In the genomic region with DNA sequence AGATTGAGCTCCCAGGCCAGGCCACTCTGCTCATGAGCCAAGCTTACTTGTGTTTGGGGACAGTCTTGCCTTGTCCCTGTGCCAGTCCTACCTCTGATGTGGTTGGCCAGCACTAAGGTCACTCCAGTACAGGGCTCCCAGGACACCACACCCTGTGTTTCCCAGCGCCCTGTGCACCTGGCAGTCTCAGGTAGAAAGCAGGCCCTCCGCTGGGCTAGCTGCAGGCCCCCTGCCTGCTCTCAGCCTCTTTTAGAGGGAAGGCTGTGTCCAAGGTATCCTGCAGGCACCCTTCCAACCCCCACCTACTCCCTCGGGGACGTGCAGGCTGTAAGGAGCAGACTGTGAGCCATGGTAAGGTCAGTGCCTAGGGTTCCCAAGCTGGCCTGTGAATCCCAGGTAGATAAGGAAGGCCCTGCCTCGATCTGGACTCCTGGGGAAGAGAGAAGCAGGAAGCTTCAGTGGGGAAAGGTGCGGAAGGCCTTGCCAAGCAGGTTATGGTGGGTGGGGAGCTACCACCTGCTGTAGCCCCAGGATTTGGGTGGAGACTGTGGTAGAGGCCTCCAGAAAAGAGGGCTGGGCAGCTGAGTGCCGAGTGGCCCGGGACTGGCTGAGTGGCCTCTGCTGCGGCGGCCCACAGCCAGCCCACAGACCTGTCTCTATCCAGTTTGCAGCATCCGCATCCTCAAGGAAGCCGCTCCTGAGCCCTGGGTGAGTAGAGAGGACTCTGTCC, we compare ENCODE assay signal across 16 mouse cellular contexts. TPM values are rescaled to one million over a fixed set of nuclear protein-coding genes. Genes with fewer than 3 reads are reported as not detected.
DNase-seq lines count a peak whose midpoint lies in the region; ATAC-seq lines count a peak whose summit lies in the region.
"Had no signal": no experiment of that assay in that cellular context is flagged by ENCODE, and none has a peak within 500 bp of the region (broad histone marks: within the 10 kb centered on the region; RNA-seq: fewer than 3 reads in every experiment).

No protein-coding gene starts in this region.

- H3K9me3 ChIP-seq in hindbrain, embryonic 10.5 days = no peaks in the 10 kb centered on the region
- H3K9me3 ChIP-seq in hindbrain, embryonic 16.5 days (ENCODE audit: control insufficient read depth, low read length) = no peaks in the 10 kb centered on the region
- no peaks in the 10 kb centered on the region for H3K9me3 ChIP-seq in stomach, embryonic 16.5 days (replicated peaks; ENCODE audit: control insufficient read depth, low read length)
- H3K9me3 ChIP-seq: forebrain, embryonic 13.5 days; hindbrain, embryonic 15.5 days; liver, embryonic 15.5 days; neural tube, embryonic 12.5 days had no signal

- no peaks in the 10 kb centered on the region for H3K27me3 ChIP-seq in hindbrain, embryonic 10.5 days (ENCODE audit: insufficient read depth, poor library complexity, severe bottlenecking)
- H3K27me3 ChIP-seq in hindbrain, embryonic 16.5 days (replicated peaks; ENCODE audit: control insufficient read depth, insufficient read depth, low read length) = no peaks in the 10 kb centered on the region
- H3K27me3 ChIP-seq in stomach, embryonic 16.5 days (ENCODE audit: control insufficient read depth, insufficient read depth, low read length) = no peaks in the 10 kb centered on the region
- H3K27me3 ChIP-seq: forebrain, embryonic 13.5 days; hindbrain, embryonic 15.5 days; liver, embryonic 15.5 days; neural tube, embryonic 12.5 days had no signal

- peak overlapping the region; percentile 41; the same call in 1 of the 2 replicates for H3K27ac ChIP-seq in hindbrain, embryonic 10.5 days
- no peak overlapping the region for H3K27ac ChIP-seq in hindbrain, embryonic 16.5 days (ENCODE audit: low read depth, low read length)
- H3K27ac ChIP-seq in stomach, embryonic 16.5 days (ENCODE audit: low read length) = peak overlapping the region; percentile 96
- H3K27ac ChIP-seq: forebrain, embryonic 13.5 days; hindbrain, embryonic 15.5 days; liver, embryonic 15.5 days; neural tube, embryonic 12.5 days had no signal

- WGBS in hindbrain, embryonic 10.5 days = 81% methylated on average over 12 of the region's 12 CpGs
- WGBS in hindbrain, embryonic 16.5 days = 84% methylated on average over 12 of the region's 12 CpGs
- 66% methylated on average over 12 of the region's 12 CpGs for WGBS in stomach, embryonic 16.5 days

- no peak overlapping the region for H3K4me3 ChIP-seq in hindbrain, embryonic 10.5 days
- no peak overlapping the region for H3K4me3 ChIP-seq in hindbrain, embryonic 16.5 days (ENCODE audit: low read length)
- H3K4me3 ChIP-seq in stomach, embryonic 16.5 days (replicated peaks; ENCODE audit: low read length) = peak overlapping the region; percentile 28
- H3K4me3 ChIP-seq: forebrain, embryonic 13.5 days; hindbrain, embryonic 15.5 days; liver, embryonic 15.5 days; neural tube, embryonic 12.5 days had no signal

- H3K9ac ChIP-seq in hindbrain, embryonic 16.5 days (ENCODE audit: low read depth, low read length) = no peak overlapping the region; the same call in 1 of the 2 replicates
- H3K9ac ChIP-seq in stomach, embryonic 16.5 days (ENCODE audit: low read length) = peak overlapping the region; percentile 40
- H3K9ac ChIP-seq: forebrain, embryonic 13.5 days; hindbrain, embryonic 15.5 days; liver, embryonic 15.5 days; neural tube, embryonic 12.5 days had no signal

- no peaks in the 10 kb centered on the region for H3K36me3 ChIP-seq in hindbrain, embryonic 10.5 days
- H3K36me3 ChIP-seq in hindbrain, embryonic 16.5 days (ENCODE audit: control insufficient read depth, insufficient read depth, low read length) = no peaks in the 10 kb centered on the region
- no peaks in the 10 kb centered on the region for H3K36me3 ChIP-seq in stomach, embryonic 16.5 days (ENCODE audit: control insufficient read depth, insufficient read depth, low read length)
- H3K36me3 ChIP-seq: hindbrain, embryonic 15.5 days; liver, embryonic 15.5 days; neural tube, embryonic 12.5 days had no signal

- no peak for ATAC-seq in hindbrain, embryonic 16.5 days
- peak; percentile 84 for ATAC-seq in stomach, embryonic 16.5 days (ENCODE audit: insufficient read depth, low FRiP score)
- ATAC-seq: forebrain, embryonic 13.5 days had no signal

- H3K4me2 ChIP-seq in hindbrain, embryonic 16.5 days (ENCODE audit: low read length) = no peak overlapping the region
- peak overlapping the region; percentile 41 for H3K4me2 ChIP-seq in stomach, embryonic 16.5 days (ENCODE audit: low read depth, low read length)
- H3K4me2 ChIP-seq: forebrain, embryonic 13.5 days; hindbrain, embryonic 15.5 days; liver, embryonic 15.5 days; neural tube, embryonic 12.5 days had no signal

- peaks cover 5% of the 10 kb centered on the region; the same call in 1 of the 2 replicates for H3K4me1 ChIP-seq in hindbrain, embryonic 10.5 days (replicated peaks)
- no peaks in the 10 kb centered on the region for H3K4me1 ChIP-seq in hindbrain, embryonic 16.5 days (ENCODE audit: control insufficient read depth, insufficient read depth, low read depth, low read length)
- peaks cover 6% of the 10 kb centered on the region for H3K4me1 ChIP-seq in stomach, embryonic 16.5 days (ENCODE audit: control insufficient read depth, insufficient read depth, low read length)
- H3K4me1 ChIP-seq: forebrain, embryonic 13.5 days; hindbrain, embryonic 15.5 days; neural tube, embryonic 12.5 days had no signal

- peak; percentile 51 for DNase-seq in adrenal gland, adult 2 months
- DNase-seq in adrenal gland, adult (ENCODE audit: inconsistent age in 2 of 2, low spot score in 1 of 2) = no peak
- no peak for DNase-seq in hindbrain, embryonic 10.5 days (ENCODE audit: low spot score)
- peak; percentile 41 for DNase-seq in lung, postnatal 36 days
- DNase-seq in lung, postnatal 4 days = no peak
- DNase-seq in gastrocnemius, postnatal 25 days = no peak
- DNase-seq: cerebellum, adult 8-10 months; gastrocnemius, postnatal 36 days; midbrain, embryonic 14.5 days; thymus, postnatal 25 days had no signal

RNA-seq across cellular contexts. Expression of a gene that starts 39.2 kb away (rescaled TPM):
- total RNA-seq in adrenal gland, adult 2 months (2021) = 10 to 100 TPM; 39.3 to 60.3 TPM
- 58.0 and 65.5 TPM in 2 replicates for polyA plus RNA-seq in adrenal gland, adult 2 months (2012; rRNA removed)
- polyA plus RNA-seq in hindbrain, embryonic 10.5 days (2016; fragmentation: Nextera tagmentation; extraction: Ambion mirVana) = 1.8 and 2.0 TPM in 2 replicates
- 1.1 TPM in 2 replicates for polyA plus RNA-seq in hindbrain, embryonic 16.5 days (2015; fragmentation: Nextera tagmentation; extraction: Ambion mirVana)
- polyA plus RNA-seq in stomach, embryonic 16.5 days (2015; fragmentation: Nextera tagmentation; extraction: Ambion mirVana) = 2.8 and 3.0 TPM in 2 replicates
- 10 to 100 TPM; 29.1 to 30.2 TPM for total RNA-seq in gastrocnemius, postnatal 25 days (2021)

RNA-seq across cellular contexts. Expression of a gene that starts 41.6 kb away (rescaled TPM):
- total RNA-seq in adrenal gland, adult 2 months (2021) = 10 to 100 TPM; 19.5 to 22.5 TPM
- 27.8 and 31.5 TPM in 2 replicates for polyA plus RNA-seq in adrenal gland, adult 2 months (2012; rRNA removed)
- polyA plus RNA-seq in hindbrain, embryonic 10.5 days (2016; fragmentation: Nextera tagmentation; extraction: Ambion mirVana) = 32.6 and 32.9 TPM in 2 replicates
- 25.0 and 25.7 TPM in 2 replicates for polyA plus RNA-seq in hindbrain, embryonic 16.5 days (2015; fragmentation: Nextera tagmentation; extraction: Ambion mirVana)
- polyA plus RNA-seq in stomach, embryonic 16.5 days (2015; fragmentation: Nextera tagmentation; extraction: Ambion mirVana) = 19.0 and 20.4 TPM in 2 replicates
- 10 to 100 TPM in 1 of 2 experiments, 1 to 10 TPM in 1; 9.2 to 11.6 TPM for total RNA-seq in gastrocnemius, postnatal 25 days (2021)

RNA-seq across cellular contexts. Expression of a gene that starts 56.6 kb away (rescaled TPM):
- 100 to 1,000 TPM; 826 to 935 TPM for total RNA-seq in adrenal gland, adult 2 months (2021)
- 2,217 and 2,897 TPM in 2 replicates for polyA plus RNA-seq in adrenal gland, adult 2 months (2012; rRNA removed)
- 439 and 483 TPM in 2 replicates for polyA plus RNA-seq in hindbrain, embryonic 10.5 days (2016; fragmentation: Nextera tagmentation; extraction: Ambion mirVana)
- polyA plus RNA-seq in hindbrain, embryonic 16.5 days (2015; fragmentation: Nextera tagmentation; extraction: Ambion mirVana) = 287 and 323 TPM in 2 replicates
- 538 and 564 TPM in 2 replicates for polyA plus RNA-seq in stomach, embryonic 16.5 days (2015; fragmentation: Nextera tagmentation; extraction: Ambion mirVana)
- total RNA-seq in gastrocnemius, postnatal 25 days (2021) = 100 to 1,000 TPM; 364 to 390 TPM

Comparison
In these comparisons a context has a peak if more than half of its experiments do, and no peak if none do; other contexts are left out.
1. DNase-seq: peak in adrenal gland, adult 2 months (single experiment) and lung, postnatal 36 days (single experiment); none in adrenal gland, adult (0 of 2), hindbrain, embryonic 10.5 days (single experiment), lung, postnatal 4 days (0 of 2) and gastrocnemius, postnatal 25 days (single experiment).
2. RNA of a gene that starts 39.2 kb away (polyA plus RNA-seq): 58.0 to 65.5 TPM in adrenal gland, adult 2 months; 2.8 to 3.0 TPM in stomach, embryonic 16.5 days, 1.8 to 2.0 TPM in hindbrain, embryonic 10.5 days and 1.1 TPM in hindbrain, embryonic 16.5 days; every median in the first group is over 10 times any median in the second.